Mouse (Mus musculus) cerebellum, adult 11-12 months (tissue): ENCODE measurements around the gene Cidec.

ENCODE experiments used
- DNase-seq: peaks from one replicate; pipeline ENCODE4 v3.0.0; 2022

The Cidec gene

DNA sequence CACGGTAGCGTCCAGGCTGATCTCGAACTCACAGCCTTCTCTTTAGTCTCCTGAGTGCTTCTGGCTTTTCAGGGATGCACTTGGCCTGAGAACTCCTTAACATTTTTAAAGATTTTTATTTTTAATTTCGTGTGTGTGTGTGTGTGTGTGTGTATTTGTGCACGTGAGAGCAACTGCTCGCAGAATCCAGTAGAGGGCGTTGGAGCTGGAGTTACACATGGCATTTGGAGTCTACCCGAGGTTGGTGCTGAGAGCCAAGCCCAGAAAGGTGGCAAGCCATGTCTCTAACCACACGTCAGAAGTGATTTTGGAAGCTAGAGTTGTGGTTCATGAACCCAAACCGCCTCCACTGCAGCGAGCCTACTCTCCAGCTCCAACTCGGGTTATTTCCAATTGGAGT is 7.5 kb upstream of the Cidec start:
- DNase-seq = no peak

- peak; percentile 89 for DNase-seq
Measured at GRCm38 (mm10) chr6:113442442-113443090, 7.0 kb upstream of the Cidec start, which contains the start of gene Jagn1. TSS of gene Jagn1 (plus strand) at chr6:113442569.

DNA sequence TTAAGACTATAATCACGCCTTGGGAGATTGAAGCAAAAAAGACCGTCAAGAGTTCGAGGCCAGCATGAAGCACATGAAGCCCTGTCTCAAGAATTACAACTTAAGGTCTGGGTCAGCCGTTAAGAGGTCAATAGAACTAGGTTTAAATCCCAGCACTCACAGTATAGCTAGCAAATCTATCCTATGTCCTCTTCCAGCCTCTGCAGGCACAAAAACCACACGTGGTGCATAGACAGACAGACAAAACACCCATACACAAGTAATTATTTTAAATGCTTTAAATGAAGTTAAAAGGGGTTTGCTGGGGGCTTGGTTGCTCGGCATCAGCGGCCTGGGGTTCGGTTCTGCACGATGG is 6.5 kb upstream of the Cidec start:
- DNase-seq = no peak

- peak; percentile 71 for DNase-seq
Measured at GRCm38 (mm10) chr6:113441147-113441680, 5.7 kb upstream of the Cidec start.

- no peak for DNase-seq
Measured at GRCm38 (mm10) chr6:113440686-113441085, 5.1 kb upstream of the Cidec start.

GRCm38 (mm10) chr6:113438721-113439430 is 3.3 kb upstream of the Cidec start:
- no peak for DNase-seq

DNA sequence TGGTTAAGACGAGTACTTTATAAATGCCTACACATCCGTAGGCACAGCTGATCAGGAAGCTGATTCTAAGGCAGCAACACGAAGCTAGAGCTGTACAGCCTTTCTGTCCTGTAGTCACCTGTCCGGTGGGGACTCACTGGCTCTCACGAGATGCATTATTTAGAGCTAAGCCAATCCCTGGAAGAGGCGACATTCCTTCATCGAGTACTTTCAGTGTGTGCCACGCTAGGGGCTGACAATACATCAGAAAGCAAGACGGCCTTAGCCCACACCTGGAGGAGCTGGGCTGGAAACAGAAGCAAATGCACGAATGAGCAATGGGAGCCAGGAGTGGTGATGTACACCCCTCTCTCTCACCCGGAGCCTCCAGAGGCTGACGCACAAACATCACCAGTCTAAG is 1.6 kb upstream of the Cidec start:
- no peak for DNase-seq

GRCm38 (mm10) chr6:113434691-113435090 is 869 bp downstream of the Cidec start:
- DNase-seq = no peak

DNA sequence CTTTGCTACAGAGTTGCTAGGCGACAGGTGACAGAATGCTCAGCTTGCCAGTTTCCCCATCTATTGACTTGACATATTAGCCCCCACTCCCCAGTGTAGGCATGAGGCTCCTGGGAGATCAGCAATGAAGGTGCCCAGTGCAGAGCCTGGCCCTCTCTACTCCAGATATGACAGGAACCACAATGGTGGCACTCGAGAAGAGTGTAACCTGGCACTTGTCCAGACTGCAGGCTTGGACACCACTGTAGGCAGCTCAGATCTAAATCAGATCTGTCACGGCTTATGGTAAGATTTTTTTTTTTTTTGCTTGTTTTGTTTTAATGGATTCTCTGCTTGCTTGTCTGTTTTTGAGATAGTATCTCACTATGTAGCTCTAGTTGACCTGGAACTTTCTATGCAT is 1.9 kb downstream of the Cidec start:
- DNase-seq = no peak

GRCm38 (mm10) chr6:113431801-113432200 is 3.8 kb downstream of the Cidec start:
- DNase-seq = no peak

DNA sequence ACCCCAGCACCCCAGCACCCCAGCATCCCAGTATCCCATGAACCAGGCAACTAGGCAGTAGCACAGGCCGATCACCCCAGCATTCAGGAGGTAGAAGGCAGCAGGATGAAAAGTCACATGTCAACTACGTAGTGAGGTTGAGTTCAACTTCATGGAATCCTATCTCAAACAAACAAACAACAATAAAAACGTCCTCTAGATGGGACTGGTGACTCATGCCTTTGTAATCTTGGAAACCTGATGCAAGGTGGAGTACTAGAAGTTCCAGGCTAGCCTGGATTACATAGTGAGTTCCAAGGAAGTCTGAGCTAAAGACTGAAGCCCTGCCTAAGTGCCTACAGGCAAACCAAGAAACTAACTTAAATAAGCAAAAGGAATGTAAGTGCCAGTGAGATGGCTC is 4.7 kb downstream of the Cidec start:
- no peak for DNase-seq

DNA sequence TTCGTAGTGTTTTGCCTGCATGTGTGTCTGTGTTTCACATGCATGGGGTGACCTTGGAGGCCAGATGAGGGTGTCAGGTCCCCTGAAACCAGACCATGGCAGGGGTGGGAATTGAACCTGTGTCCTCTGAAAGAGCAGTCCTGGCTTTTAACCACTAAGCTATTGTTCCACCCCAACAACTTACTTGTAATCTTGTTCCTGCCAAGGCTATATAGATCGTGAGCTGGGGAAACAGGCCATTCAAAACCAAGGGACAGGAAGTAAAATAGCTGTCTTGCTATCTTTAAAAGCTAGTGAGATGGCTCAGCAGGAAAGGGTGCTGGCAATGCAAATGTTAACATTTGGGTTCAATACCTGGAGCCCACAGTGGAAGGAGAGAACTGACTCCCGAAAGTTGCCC is 5.6 kb downstream of the Cidec start:
- no peak for DNase-seq

DNA sequence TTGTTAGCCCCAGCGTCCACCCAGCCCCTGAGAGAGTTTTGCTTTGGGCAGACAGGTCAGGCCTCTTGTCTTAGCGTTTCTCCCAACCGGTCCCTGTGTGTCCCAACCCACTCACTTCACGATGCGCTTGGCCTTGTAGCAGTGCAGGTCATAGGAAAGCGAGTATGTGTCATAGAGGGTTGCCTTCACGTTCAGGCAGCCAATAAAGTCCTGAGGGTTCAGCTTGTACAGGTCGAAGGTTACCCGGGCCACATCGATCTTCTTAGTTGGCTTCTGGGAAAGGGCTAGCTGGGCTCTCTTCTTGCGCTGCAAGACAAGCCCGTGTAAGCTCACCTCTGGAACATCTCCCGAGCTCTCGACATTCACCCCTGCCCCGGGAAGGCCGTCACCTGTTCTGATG is 7.6 kb downstream of the Cidec start:
- no peak for DNase-seq

DNA sequence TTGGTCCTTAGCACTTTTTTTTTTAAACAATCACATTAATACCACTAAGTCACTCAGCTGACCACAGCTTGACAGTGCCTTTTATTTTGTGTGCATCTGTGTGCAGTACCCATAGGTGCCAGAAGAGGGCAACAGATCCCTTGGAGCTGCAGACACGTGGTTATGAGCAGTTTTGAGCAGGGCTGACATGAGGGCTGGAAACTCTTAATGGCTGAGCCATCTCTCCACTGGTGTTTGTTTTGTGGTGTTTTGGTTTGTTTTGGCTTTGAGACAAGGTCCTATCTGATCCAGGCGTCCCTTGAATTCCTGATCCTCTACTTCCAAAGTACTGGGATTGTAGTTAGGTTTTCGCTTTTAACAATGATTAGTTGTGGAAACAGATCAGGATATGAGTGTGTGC is 8.2 kb downstream of the Cidec start:
- DNase-seq = no peak

DNA sequence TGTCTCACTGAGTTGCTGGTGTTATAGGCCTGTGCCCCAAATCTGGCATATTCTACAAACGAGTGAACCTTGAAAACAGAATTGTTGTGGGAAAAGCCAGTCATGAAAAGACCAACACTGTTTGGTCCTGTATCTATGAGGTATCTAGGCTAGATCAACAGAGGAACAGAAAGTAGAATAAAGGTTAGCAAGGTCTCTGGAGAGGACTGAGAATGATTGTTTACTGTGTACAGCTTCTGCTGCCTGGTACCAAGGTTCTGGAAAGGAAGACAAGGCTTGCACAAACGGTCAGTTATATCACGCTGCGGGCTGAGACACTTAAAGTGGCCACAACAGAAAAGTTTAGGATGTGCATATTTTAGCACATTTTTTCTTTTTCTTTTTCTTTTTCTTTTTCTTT is 8.9 kb downstream of the Cidec start:
- no peak for DNase-seq

DNA sequence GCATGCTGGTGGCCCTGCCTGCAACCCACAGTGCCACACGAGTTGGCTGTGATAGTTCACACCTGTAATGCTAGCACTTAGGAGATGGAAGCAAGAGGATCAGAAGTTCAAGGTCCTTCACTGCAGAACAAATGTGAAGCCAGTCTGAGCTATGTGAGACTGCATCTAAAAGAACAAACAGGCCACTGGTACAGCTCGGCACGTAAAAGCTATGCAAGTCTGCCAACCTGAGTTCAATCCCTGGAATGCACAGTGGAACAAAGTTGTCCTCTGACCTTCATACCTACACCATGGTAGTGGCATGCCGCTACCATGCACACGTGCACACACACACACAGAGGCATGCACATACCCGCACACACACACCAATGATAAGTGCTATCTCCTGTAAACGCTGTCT is 11.4 kb downstream of the Cidec start:
- DNase-seq = no peak

GRCm38 (mm10) chr6:113423000-113423399 is 12.6 kb downstream of the Cidec start:
- no peak for DNase-seq

GRCm38 (mm10) chr6:113419199-113419587 is 16.4 kb downstream of the Cidec start, which contains the start of gene Rpusd3:
TSS of gene Rpusd3 (minus strand) at chr6:113419340.
- peak; percentile 96 for DNase-seq

- no peak for DNase-seq
Measured at GRCm38 (mm10) chr6:113418441-113419198, 16.9 kb downstream of the Cidec start.

DNA sequence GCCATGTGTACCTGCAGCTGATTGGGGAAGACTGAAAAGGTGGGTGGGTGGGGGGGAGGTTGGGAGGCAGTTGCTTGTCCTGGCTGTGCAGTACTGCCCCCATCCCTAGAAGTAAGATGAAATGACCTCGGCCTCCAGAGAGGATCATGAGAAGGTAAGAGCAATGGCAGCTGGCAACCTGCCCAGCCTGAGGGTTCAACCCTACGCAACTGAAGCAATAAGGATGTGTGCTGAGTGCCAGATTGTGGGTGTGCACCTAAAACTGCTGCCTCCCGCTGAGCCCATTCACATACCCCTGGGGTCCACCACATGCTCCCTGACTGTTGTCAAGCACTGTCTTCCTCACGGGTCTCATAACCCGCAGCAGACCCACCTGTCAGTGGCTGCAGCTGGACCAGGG is 19.1 kb downstream of the Cidec start:
- no peak for DNase-seq

GRCm38 (mm10) chr6:113410001-113410400 is 25.6 kb downstream of the Cidec start:
- no peak for DNase-seq

DNA sequence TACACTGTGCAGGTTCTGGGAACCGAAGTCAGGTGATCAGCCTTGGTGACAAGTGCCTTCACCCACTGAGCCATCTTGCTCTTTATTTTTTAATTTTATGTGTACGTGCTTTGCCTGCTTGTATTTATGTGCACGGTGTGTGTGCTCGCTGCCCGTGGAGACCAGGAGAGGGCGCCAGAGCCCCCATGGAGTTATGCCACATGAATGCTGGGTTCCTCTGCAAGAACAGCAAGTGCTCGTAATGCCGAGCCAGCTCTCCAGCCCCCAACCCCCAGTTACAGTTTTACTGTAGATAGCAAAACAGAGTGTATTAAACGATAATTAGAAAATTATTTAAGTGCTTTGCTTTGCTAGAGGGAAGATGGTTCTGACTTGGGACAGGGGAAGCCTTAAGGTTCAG is 28.9 kb downstream of the Cidec start:
- DNase-seq = no peak

DNA sequence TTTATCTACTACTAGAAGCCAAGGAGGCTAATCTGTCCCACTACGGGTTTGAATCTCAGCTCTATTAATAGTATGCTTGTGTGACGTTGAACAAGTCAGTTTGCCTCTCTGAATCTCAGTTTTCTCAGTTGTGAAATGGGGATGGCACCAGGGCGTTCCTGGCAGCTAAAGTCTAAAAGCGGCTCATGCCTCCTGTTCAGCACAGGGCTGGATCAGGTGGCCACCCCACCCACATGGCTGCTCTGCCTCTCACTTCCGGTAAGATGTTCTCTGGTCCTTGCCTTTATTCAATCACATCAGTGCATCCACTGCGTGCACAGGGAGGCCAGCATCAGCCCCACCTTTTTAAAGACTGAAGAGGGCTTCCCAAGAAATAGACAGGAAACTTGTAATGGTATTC is 30.1 kb downstream of the Cidec start:
- DNase-seq = no peak
